In genomic region chr7:100479823-100480164, GRCm38 (mm10) we compare ENCODE assay signal across 18 mouse cellular contexts. TPM values are rescaled to one million over a fixed set of nuclear protein-coding genes. Genes with fewer than 3 reads are reported as not detected.
DNase-seq lines count a peak whose midpoint lies in the region; ATAC-seq and TF ChIP-seq lines count a peak whose summit lies in the region.
"Had no signal": no experiment of that assay in that cellular context is flagged by ENCODE, and none has a peak within 500 bp of the region (broad histone marks: within the 10 kb centered on the region; RNA-seq: fewer than 3 reads in every experiment).

No protein-coding gene starts in this region.

- TF ChIP-seq EP300 in stomach, postnatal 0 days (optimal IDR thresholded peaks at IDR 0.05) = no peak

- no peak for TF ChIP-seq CTCF in stomach, postnatal 0 days (IDR thresholded peaks at IDR 0.05; ENCODE audit: low read depth)

- WGBS in kidney, embryonic 15.5 days = 60% methylated on average over 15 of the region's 15 CpGs
- 75% methylated on average over 15 of the region's 15 CpGs for WGBS in limb, embryonic 10.5 days
- 54% methylated on average over 15 of the region's 15 CpGs for WGBS in stomach, postnatal 0 days

- H3K9me3 ChIP-seq in kidney, embryonic 15.5 days (replicated peaks) = no peaks in the 10 kb centered on the region
- no peaks in the 10 kb centered on the region for H3K9me3 ChIP-seq in limb, embryonic 10.5 days (replicated peaks)
- H3K9me3 ChIP-seq in stomach, postnatal 0 days (ENCODE audit: control insufficient read depth, low read length) = no peaks in the 10 kb centered on the region
- H3K9me3 ChIP-seq: forebrain, embryonic 10.5 days had no signal

- H3K4me2 ChIP-seq in kidney, embryonic 15.5 days = peak overlapping the region; percentile 14; the same call in 1 of the 2 replicates
- H3K4me2 ChIP-seq in stomach, postnatal 0 days (replicated peaks; ENCODE audit: low read depth) = no peak overlapping the region

- H3K4me1 ChIP-seq in kidney, embryonic 15.5 days = peaks cover 16% of the 10 kb centered on the region
- H3K4me1 ChIP-seq in limb, embryonic 10.5 days = 0 out of 2 replicates have a peak, but pooled peaks cover 3% of the 10 kb centered on the region
- H3K4me1 ChIP-seq in stomach, postnatal 0 days (replicated peaks; ENCODE audit: control insufficient read depth, insufficient read depth) = peaks cover 4% of the 10 kb centered on the region; the same call in 1 of the 2 replicates

- peak; percentile 66 for ATAC-seq in kidney, embryonic 15.5 days (replicated peaks; ENCODE audit: low FRiP score)
- peak; percentile 62 for ATAC-seq in stomach, postnatal 0 days (ENCODE audit: low FRiP score, low TSS enrichment)

- no peaks in the 10 kb centered on the region for H3K27me3 ChIP-seq in kidney, embryonic 15.5 days
- H3K27me3 ChIP-seq in limb, embryonic 10.5 days (ENCODE audit: low read depth, poor library complexity, severe bottlenecking) = no peaks in the 10 kb centered on the region
- no peaks in the 10 kb centered on the region for H3K27me3 ChIP-seq in stomach, postnatal 0 days (ENCODE audit: control insufficient read depth, insufficient read depth, low read length)
- H3K27me3 ChIP-seq: CH12.LX had no signal

- no peak overlapping the region for H3K9ac ChIP-seq in kidney, embryonic 15.5 days
- no peak overlapping the region for H3K9ac ChIP-seq in stomach, postnatal 0 days (ENCODE audit: low read length)

- DNase-seq in kidney, postnatal 36 days = no peak
- peak; percentile 48 for DNase-seq in urinary bladder, postnatal 14 days (ENCODE audit: low spot score)
- DNase-seq in urinary bladder, adult 18-20 months (ENCODE audit: low spot score in 2 of 2) = no peak
- DNase-seq in limb, embryonic 10.5 days (ENCODE audit: low spot score) = no peak
- DNase-seq in stomach, postnatal 0 days (ENCODE audit: low spot score) = peak; percentile 47
- DNase-seq in frontal cortex, postnatal 10 days (ENCODE audit: low spot score in 2 of 2) = no peak
- DNase-seq in right cerebral cortex, adult 2 months (ENCODE audit: low spot score in 2 of 2) = no peak
- DNase-seq: adrenal gland, postnatal 10 days; cerebellum, adult 9-11 months; heart, adult 18-20 months; heart, postnatal 10 days; layer of hippocampus, adult 9-11 months; lung, adult 18-20 months; thymus, postnatal 14 days had no signal

- no peak overlapping the region for H3K4me3 ChIP-seq in kidney, embryonic 15.5 days (replicated peaks)
- no peak overlapping the region for H3K4me3 ChIP-seq in limb, embryonic 10.5 days
- H3K4me3 ChIP-seq in stomach, postnatal 0 days (ENCODE audit: low read depth, low read length) = no peak overlapping the region
- H3K4me3 ChIP-seq: forebrain, embryonic 10.5 days had no signal

- peak overlapping the region; percentile 48; the same call in 1 of the 2 replicates for H3K27ac ChIP-seq in kidney, embryonic 15.5 days
- H3K27ac ChIP-seq in limb, embryonic 10.5 days = peak overlapping the region; percentile 8; the same call in 1 of the 2 replicates
- no peak overlapping the region for H3K27ac ChIP-seq in stomach, postnatal 0 days (replicated peaks)

- no peaks in the 10 kb centered on the region for H3K36me3 ChIP-seq in kidney, embryonic 15.5 days
- no peaks in the 10 kb centered on the region for H3K36me3 ChIP-seq in limb, embryonic 10.5 days
- H3K36me3 ChIP-seq in stomach, postnatal 0 days (ENCODE audit: control insufficient read depth, insufficient read depth, low read length) = no peaks in the 10 kb centered on the region
- H3K36me3 ChIP-seq: forebrain, embryonic 10.5 days had no signal

RNA-seq across cellular contexts. Expression of gene Ucp3, which starts 7.0 kb away (rescaled TPM):
- polyA plus RNA-seq in kidney, embryonic 15.5 days (2015; fragmentation: Nextera tagmentation; extraction: Ambion mirVana) = 0.12 and 0.17 TPM in 2 replicates
- polyA plus RNA-seq in limb, embryonic 10.5 days (2016; fragmentation: Nextera tagmentation; extraction: Ambion mirVana) = not detected in 2 replicates
- polyA plus RNA-seq in stomach, postnatal 0 days (2015; fragmentation: Nextera tagmentation; extraction: Ambion mirVana) = 1.4 and 1.7 TPM in 2 replicates
- polyA plus RNA-seq: forebrain, embryonic 10.5 days; intestine, embryonic 14.5 days had no signal

RNA-seq across cellular contexts. Expression of gene Ucp2, which starts 13.3 kb away (rescaled TPM):
- 191 and 221 TPM in 2 replicates for polyA plus RNA-seq in kidney, embryonic 15.5 days (2015; fragmentation: Nextera tagmentation; extraction: Ambion mirVana)
- 98.8 and 126 TPM in 2 replicates for polyA plus RNA-seq in limb, embryonic 10.5 days (2016; fragmentation: Nextera tagmentation; extraction: Ambion mirVana)
- polyA plus RNA-seq in stomach, postnatal 0 days (2015; fragmentation: Nextera tagmentation; extraction: Ambion mirVana) = 618 and 662 TPM in 2 replicates

RNA-seq across cellular contexts. Expression of gene Dnajb13, which starts 35.0 kb away (rescaled TPM):
- polyA plus RNA-seq in kidney, embryonic 15.5 days (2015; fragmentation: Nextera tagmentation; extraction: Ambion mirVana) = 0.40 and 0.42 TPM in 2 replicates
- 0.13 and 0.24 TPM in 2 replicates for polyA plus RNA-seq in limb, embryonic 10.5 days (2016; fragmentation: Nextera tagmentation; extraction: Ambion mirVana)
- 0.45 and 0.54 TPM in 2 replicates for polyA plus RNA-seq in stomach, postnatal 0 days (2015; fragmentation: Nextera tagmentation; extraction: Ambion mirVana)

RNA-seq across cellular contexts. Expression of gene Coa4, which starts 57.1 kb away (rescaled TPM):
- polyA plus RNA-seq in kidney, embryonic 15.5 days (2015; fragmentation: Nextera tagmentation; extraction: Ambion mirVana) = 23.3 and 24.9 TPM in 2 replicates
- polyA plus RNA-seq in limb, embryonic 10.5 days (2016; fragmentation: Nextera tagmentation; extraction: Ambion mirVana) = 19.3 and 21.3 TPM in 2 replicates
- 25.2 and 27.2 TPM in 2 replicates for polyA plus RNA-seq in stomach, postnatal 0 days (2015; fragmentation: Nextera tagmentation; extraction: Ambion mirVana)

Comparison
In these comparisons a context has a peak if more than half of its experiments do, and no peak if none do; other contexts are left out.
1. DNase-seq: peak in urinary bladder, postnatal 14 days (single experiment) and stomach, postnatal 0 days (single experiment); none in kidney, postnatal 36 days (0 of 2), urinary bladder, adult 18-20 months (0 of 2), limb, embryonic 10.5 days (single experiment), frontal cortex, postnatal 10 days (0 of 2) and right cerebral cortex, adult 2 months (0 of 2).